Mouse (Mus musculus) liver, postnatal 0 days (tissue): Measurements from ENCODE around the gene Depdc1b. TPM values are rescaled to one million over a fixed set of nuclear protein-coding genes. Genes with fewer than 3 reads are reported as not detected.

Experiments used
- ATAC-seq: fragments of 200-750 bp; cut with Nextera tagmentation; 2 replicates; pipeline ENCODE4 v1.8.0; 2017; ENCODE audit warnings: mild to moderate bottlenecking, moderate library complexity
- DNase-seq: peaks from one replicate; pipeline ENCODE4 v3.0.0-alpha.2; 2016
- H3K27ac ChIP-seq: fragments of 300-500 bp; sonication (generic); 2 replicates; pipeline ENCODE4 v1.5.1; 2014; ENCODE audit warnings: antibody characterized with exemption, moderate library complexity, mild to moderate bottlenecking, low read depth
- H3K27me3 ChIP-seq: fragments of 300-500 bp; sonication (generic); 2 replicates; pipeline ENCODE4 v1.6.1; 2014; ENCODE audit warnings: low read length, control low read depth, mixed read lengths; ENCODE audit not compliant: insufficient read depth
- H3K36me3 ChIP-seq: fragments of 300-500 bp; sonication (generic); replicated peaks from 2 replicates; pipeline ENCODE4 v1.6.1; 2014; ENCODE audit warnings: mild to moderate bottlenecking, control low read depth, low read length, moderate library complexity, mixed read lengths; ENCODE audit not compliant: insufficient read depth
- H3K4me1 ChIP-seq: fragments of 300-500 bp; sonication (generic); 2 replicates; pipeline ENCODE4 v1.6.1; 2014; ENCODE audit warnings: antibody characterized with exemption, mild to moderate bottlenecking, control low read depth; ENCODE audit not compliant: insufficient read depth
- H3K4me2 ChIP-seq: fragments of 300-500 bp; sonication (generic); 2 replicates; pipeline ENCODE4 v1.6.1; 2014; ENCODE audit warnings: low read depth, mild to moderate bottlenecking, low read length, moderate library complexity, mixed read lengths
- H3K4me3 ChIP-seq: fragments of 300-500 bp; sonication (generic); 2 replicates; pipeline ENCODE4 v1.5.1; 2014; ENCODE audit warnings: low read depth, low read length
- H3K9ac ChIP-seq: fragments of 300-500 bp; sonication (generic); replicated peaks from 2 replicates; pipeline ENCODE4 v1.6.1; 2014; ENCODE audit warnings: mild to moderate bottlenecking, moderate library complexity
- H3K9me3 ChIP-seq: fragments of 300-500 bp; sonication (generic); 2 replicates; pipeline ENCODE4 v1.6.1; 2016; ENCODE audit warnings: mild to moderate bottlenecking, control low read depth, low read length, mixed read lengths
- CTCF ChIP-seq: sonication (generic); IDR thresholded peaks from 2 replicates; pipeline ENCODE4 v1.5.1; 2016; ENCODE audit warnings: antibody characterized with exemption, low read depth
- EP300 ChIP-seq: IDR thresholded peaks from 2 replicates; pipeline ENCODE4 v1.6.1; 2016; ENCODE audit warnings: antibody characterized with exemption, low read depth, mild to moderate bottlenecking
- WGBS: fragments of 180-500 bp; shearing (Covaris S2); extraction: QIAGEN DNeasy Blood & Tissue Kit; methylation state at CpG from one replicate; pipeline ENCODE4 v1.1.7; 2014; ENCODE audit not compliant: insufficient replicate concordance; 5-methylcytosine and 5-hydroxymethylcytosine counted together
- polyA plus RNA-seq: library from polyadenylated mRNA; unstranded; fragments of >200 nt; fragmentation: Nextera tagmentation; extraction: Ambion mirVana; gene quantifications from 2 replicates; pipeline ENCODE4 v1.2.1, GENCODE M21; 2015

Gene Depdc1b
- polyA plus RNA-seq: 5.4 and 6.5 TPM in 2 replicates

DNA sequence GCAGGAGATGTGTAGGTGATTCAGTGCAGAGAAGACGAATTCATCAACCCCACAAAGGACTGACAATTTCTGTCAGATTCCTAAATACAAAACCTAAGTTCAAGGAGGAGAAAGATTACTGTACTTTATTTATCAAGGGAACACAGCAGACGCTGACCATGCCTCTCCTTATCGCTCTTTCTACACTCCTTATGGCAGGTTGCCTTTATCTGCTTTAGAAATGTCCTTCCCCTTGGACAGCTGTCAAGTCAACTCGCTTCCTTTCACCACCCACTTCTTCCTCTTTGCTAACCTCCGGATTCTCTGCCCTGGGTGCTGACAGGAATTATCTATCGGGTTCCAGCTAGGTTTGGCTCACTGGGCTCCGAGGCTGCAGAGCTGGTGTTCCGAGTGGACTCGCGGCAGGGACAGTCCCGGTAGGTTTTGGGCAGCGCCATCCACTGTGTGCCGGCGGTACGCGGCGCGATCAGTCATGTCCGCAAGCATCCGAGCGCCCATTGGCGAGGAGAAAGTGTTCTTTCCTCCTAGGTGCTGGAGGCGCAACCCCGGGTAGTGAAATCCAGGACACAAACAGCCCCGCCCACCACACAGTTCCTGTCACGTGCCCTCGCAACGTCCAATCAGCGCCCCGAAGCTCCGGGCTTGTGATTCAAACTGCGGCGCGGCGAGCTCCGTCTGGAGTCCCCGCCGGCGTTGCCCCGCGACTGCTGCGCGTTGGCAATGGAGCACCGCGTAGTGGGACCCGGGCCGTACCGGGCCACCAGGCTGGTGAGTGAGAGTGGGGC lies at the start of gene Depdc1b:
Gene Depdc1b, plus strand, starts transcription at position 631 of the 785 bp plus-strand sequence.
- no peaks in the 10 kb centered on the region for H3K9me3 ChIP-seq
- H3K27me3 ChIP-seq: no peaks in the 10 kb centered on the region
- no peaks in the 10 kb centered on the region for H3K36me3 ChIP-seq
- TF ChIP-seq CTCF (peak; percentile 27; the same call in 1 of the 2 replicates), EP300 (peak; percentile 99)
- ATAC-seq: peak; percentile 96
- H3K4me3 ChIP-seq: peak within 1 kb of the TSS; percentile 94
- DNase-seq: peak; percentile 98
- peak within 1 kb of the TSS; percentile 99 for H3K4me2 ChIP-seq
- H3K9ac ChIP-seq: peak within 1 kb of the TSS; percentile 86
- peaks cover 20% of the 10 kb centered on the region for H3K4me1 ChIP-seq
- H3K27ac ChIP-seq: peak within 1 kb of the TSS; percentile 99
- WGBS: 1% methylated on average over 48 of the region's 48 CpGs

DNA sequence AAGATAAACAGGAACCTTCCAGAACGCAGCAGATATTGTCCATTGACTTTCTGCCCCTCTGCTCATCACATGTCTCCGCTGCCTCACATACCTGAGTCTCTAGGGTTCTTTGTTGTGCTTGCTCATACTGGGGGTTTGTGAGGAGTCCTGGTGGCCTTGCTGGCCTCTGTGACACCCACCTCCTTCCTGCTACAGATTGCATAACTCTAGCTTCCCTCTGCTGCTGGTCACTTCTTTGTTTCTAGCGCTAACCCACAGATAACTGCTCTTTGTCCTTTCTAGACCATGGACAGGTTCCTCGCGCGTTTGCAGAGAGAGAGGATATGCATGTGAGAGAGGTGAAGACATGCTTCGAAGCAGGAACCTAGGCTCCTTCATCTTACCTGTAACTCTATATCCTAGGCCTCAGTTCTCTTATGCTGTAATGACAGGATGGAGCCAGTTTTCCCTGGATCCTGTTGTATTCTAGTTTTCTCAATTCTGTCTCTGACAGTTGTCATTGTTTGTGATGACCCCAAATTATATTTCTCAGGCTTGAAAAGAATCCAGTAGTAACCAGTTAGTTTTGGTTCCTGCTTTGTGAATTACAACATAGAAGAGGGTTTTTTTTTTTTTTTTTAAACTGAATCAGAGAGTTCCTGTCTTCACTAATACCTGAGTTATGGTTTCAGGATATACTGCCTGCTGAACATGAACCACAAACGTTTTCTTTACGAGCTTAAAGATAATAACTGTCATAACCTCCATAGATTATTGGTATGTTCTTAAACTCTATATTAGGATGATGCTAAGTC lies 48.1 kb upstream of the Depdc1b start:
- peak overlapping the region; percentile 22; the same call in 1 of the 2 replicates for H3K4me2 ChIP-seq
- no peak overlapping the region for H3K4me3 ChIP-seq
- no peaks in the 10 kb centered on the region for H3K27me3 ChIP-seq
- H3K36me3 ChIP-seq: no peaks in the 10 kb centered on the region; the same call in 1 of the 2 replicates
- DNase-seq: no peak
- H3K9me3 ChIP-seq: no peaks in the 10 kb centered on the region
- ATAC-seq: peak; percentile 40; the same call in 1 of the 2 replicates
- 42% methylated on average over 9 of the region's 9 CpGs for WGBS
- H3K9ac ChIP-seq: no peak overlapping the region
- peak overlapping the region; percentile 2; the same call in 1 of the 2 replicates for H3K27ac ChIP-seq
- H3K4me1 ChIP-seq: peaks cover 3% of the 10 kb centered on the region; the same call in 1 of the 2 replicates
- TF ChIP-seq EP300 (no peak), CTCF (no peak)

DNA sequence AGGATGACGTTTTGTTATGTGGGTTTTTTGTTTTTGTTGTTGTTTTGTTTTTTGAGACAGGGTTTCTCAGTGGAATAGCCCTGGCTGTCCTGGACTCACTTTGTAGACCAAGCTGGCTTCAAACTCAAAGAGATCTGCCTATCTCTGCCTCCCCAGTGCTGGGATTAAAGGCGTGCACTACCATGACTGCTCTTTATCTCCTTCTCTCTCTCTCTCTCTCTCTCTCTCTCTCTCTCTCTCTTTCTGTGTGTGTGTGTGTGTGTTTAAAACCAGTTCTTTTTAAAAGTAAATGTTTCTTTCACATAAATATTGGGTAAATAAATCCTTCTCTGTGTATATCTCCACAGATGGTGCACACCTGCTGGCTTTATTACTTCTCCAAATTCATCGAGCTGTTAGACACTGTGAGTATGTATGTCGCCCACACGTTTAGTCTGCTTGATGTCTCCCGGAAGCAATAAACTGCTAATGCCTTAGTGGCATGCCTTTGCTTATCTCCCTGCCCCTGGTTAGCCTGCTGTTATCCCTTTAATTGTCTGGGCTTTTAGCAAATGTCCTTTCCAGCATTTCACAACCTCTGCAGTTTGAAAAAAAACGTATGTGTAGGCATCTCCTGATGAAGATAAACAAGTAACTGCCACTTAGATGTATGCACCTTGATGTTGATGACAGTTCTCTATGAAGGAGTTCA lies 44.5 kb upstream of the Depdc1b start:
- Histone ChIP-seq H3K4me1 (peaks cover 3% of the 10 kb centered on the region; the same call in 1 of the 2 replicates), H3K36me3 (no peaks in the 10 kb centered on the region; the same call in 1 of the 2 replicates), H3K27me3 (no peaks in the 10 kb centered on the region), H3K9ac (no peak overlapping the region), H3K4me3 (no peak overlapping the region), H3K27ac (no peak overlapping the region), H3K4me2 (no peak overlapping the region), H3K9me3 (no peaks in the 10 kb centered on the region)
- TF ChIP-seq CTCF (no peak), EP300 (no peak)
- WGBS: 42% methylated on average over 7 of the region's 7 CpGs
- ATAC-seq (no peak), DNase-seq (no peak)

DNA sequence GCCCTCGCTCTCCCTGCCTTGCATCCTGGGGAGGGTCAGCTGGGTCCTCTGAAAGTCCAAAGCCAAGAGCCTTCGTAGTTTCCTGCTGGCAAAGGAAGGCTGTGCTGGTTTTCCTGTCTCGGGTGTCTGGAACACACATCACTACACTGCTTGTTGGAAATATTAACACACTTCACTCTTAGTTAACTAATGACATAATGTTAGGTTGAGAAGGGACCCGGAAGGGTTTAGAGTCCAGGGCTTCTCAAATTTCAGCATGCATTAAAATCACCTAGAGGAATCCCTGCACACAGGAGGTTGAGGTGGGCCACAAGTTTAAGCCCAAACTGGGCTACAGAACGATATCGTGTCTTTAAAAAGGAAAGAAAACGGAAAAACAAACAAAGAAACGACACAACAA lies 43.8 kb upstream of the Depdc1b start:
- TF ChIP-seq CTCF: no peak
- TF ChIP-seq EP300: no peak
- Histone ChIP-seq H3K4me2 (no peak overlapping the region), H3K4me1 (peaks cover 3% of the 10 kb centered on the region; the same call in 1 of the 2 replicates), H3K4me3 (no peak overlapping the region), H3K27ac (no peak overlapping the region), H3K27me3 (no peaks in the 10 kb centered on the region), H3K36me3 (no peaks in the 10 kb centered on the region; the same call in 1 of the 2 replicates), H3K9me3 (no peaks in the 10 kb centered on the region), H3K9ac (no peak overlapping the region)
- no peak for ATAC-seq
- WGBS: 65% methylated on average over 8 of the region's 8 CpGs
- no peak for DNase-seq

DNA sequence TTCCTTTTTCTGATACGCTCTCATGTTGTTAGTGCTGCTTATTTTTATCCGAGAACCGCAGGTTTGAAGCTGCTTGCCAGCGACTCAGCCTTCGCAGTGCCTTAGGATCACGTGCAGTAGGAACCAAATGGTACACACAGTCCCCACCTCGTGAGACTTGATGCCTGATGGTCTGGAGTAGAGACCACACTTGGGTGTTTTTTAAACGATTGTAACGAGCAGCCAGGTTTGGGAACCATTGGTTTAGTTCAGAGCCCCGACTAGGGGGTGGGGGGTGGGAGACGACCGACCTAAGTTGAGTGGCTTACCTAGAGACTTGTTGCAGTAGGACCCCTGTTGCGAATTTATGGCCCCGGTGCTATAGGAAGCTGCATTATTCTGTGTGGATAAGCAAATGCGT lies 43.1 kb upstream of the Depdc1b start:
- Histone ChIP-seq H3K9me3 (no peaks in the 10 kb centered on the region), H3K36me3 (no peaks in the 10 kb centered on the region; the same call in 1 of the 2 replicates), H3K27ac (no peak overlapping the region), H3K27me3 (no peaks in the 10 kb centered on the region), H3K4me1 (0 out of 2 replicates have a peak, but pooled peaks cover under 1% of the 10 kb centered on the region), H3K4me3 (no peak overlapping the region), H3K4me2 (no peak overlapping the region), H3K9ac (no peak overlapping the region)
- DNase-seq (no peak), ATAC-seq (no peak)
- no peak for TF ChIP-seq EP300
- TF ChIP-seq CTCF: no peak
- WGBS: 72% methylated on average over 15 of the region's 15 CpGs
